Mouse (Mus musculus) layer of hippocampus, adult 9-11 months (tissue): ENCODE measurements at regions not wholly inside any gene's neighbourhood (a gene's known extent, or its start where the extent isn't known, plus 50 kb on each side); places are given as distances from the start of the nearest gene placed in this dataset.

Experiments used
- DNase-seq: peaks from one replicate; pipeline ENCODE4 v3.0.0; 2022

GRCm38 (mm10) chr3:132237344-132237743 lies 152.3 kb downstream of the Dkk2 start:
- DNase-seq: no peak

- no peak for DNase-seq
Observed at GRCm38 (mm10) chr3:132257834-132258233, 172.7 kb downstream of the Dkk2 start.

- DNase-seq: peak; percentile 6
Observed at GRCm38 (mm10) chr3:132269641-132270040, 184.5 kb downstream of the Dkk2 start.

- DNase-seq: no peak
Observed at GRCm38 (mm10) chr3:132274786-132275185, 189.7 kb downstream of the Dkk2 start.

- DNase-seq: no peak
Observed at GRCm38 (mm10) chr3:132277771-132278170, 192.7 kb downstream of the Dkk2 start.

GRCm38 (mm10) chr3:132287714-132288113 lies 202.6 kb downstream of the Dkk2 start:
- no peak for DNase-seq

GRCm38 (mm10) chr3:132326961-132327360 lies 241.9 kb downstream of the Dkk2 start:
- no peak for DNase-seq

GRCm38 (mm10) chr3:132343625-132344024 lies 258.5 kb downstream of the Dkk2 start:
- DNase-seq: no peak

GRCm38 (mm10) chr3:132345856-132346255 lies 260.8 kb downstream of the Dkk2 start:
- no peak for DNase-seq

- DNase-seq: no peak
Observed at GRCm38 (mm10) chr3:132349602-132350001, 264.5 kb downstream of the Dkk2 start.

GRCm38 (mm10) chr3:132353204-132353603 lies 268.1 kb downstream of the Dkk2 start:
- no peak for DNase-seq

- DNase-seq: no peak
Observed at GRCm38 (mm10) chr3:132359596-132359995, 270.0 kb upstream of the Gimd1 start.

GRCm38 (mm10) chr3:132375579-132375978 lies 254.0 kb upstream of the Gimd1 start:
- no peak for DNase-seq

GRCm38 (mm10) chr3:132417742-132418141 lies 211.9 kb upstream of the Gimd1 start:
- no peak for DNase-seq

- peak; percentile 13 for DNase-seq
Observed at GRCm38 (mm10) chr3:132425819-132426671, 203.6 kb upstream of the Gimd1 start.

GRCm38 (mm10) chr3:132427244-132427643 lies 202.4 kb upstream of the Gimd1 start:
- DNase-seq: no peak

GRCm38 (mm10) chr3:132428148-132428547 lies 201.5 kb upstream of the Gimd1 start:
- DNase-seq: no peak

- no peak for DNase-seq
Observed at GRCm38 (mm10) chr3:132431805-132432204, 197.8 kb upstream of the Gimd1 start.

- no peak for DNase-seq
Observed at GRCm38 (mm10) chr3:132441226-132441625, 188.4 kb upstream of the Gimd1 start.

GRCm38 (mm10) chr3:132453927-132454326 lies 175.7 kb upstream of the Gimd1 start:
- DNase-seq: no peak

- no peak for DNase-seq
Observed at GRCm38 (mm10) chr3:132462348-132462959, 167.2 kb upstream of the Gimd1 start.

GRCm38 (mm10) chr3:132471070-132471469 lies 158.6 kb upstream of the Gimd1 start:
- DNase-seq: no peak

- no peak for DNase-seq
Observed at GRCm38 (mm10) chr3:132477768-132478167, 151.9 kb upstream of the Gimd1 start.

GRCm38 (mm10) chr3:132479275-132479674 lies 150.3 kb upstream of the Gimd1 start:
- no peak for DNase-seq
